Mouse (Mus musculus) cerebellum, postnatal 36 days (tissue): ENCODE data around the gene Stip1.
"Not testable (repeated sequence)": the region's sequence is repeated elsewhere in the genome, so short reads cannot be mapped to it uniquely, and the experiment has no call there.

Experiments used
- DNase-seq, 2 experiments: peaks; one replicate each; pipeline ENCODE4 v3.0.0; 2021 to 2022; ENCODE audit warnings: mixed read lengths in 2 of 2

Gene Stip1

DNA sequence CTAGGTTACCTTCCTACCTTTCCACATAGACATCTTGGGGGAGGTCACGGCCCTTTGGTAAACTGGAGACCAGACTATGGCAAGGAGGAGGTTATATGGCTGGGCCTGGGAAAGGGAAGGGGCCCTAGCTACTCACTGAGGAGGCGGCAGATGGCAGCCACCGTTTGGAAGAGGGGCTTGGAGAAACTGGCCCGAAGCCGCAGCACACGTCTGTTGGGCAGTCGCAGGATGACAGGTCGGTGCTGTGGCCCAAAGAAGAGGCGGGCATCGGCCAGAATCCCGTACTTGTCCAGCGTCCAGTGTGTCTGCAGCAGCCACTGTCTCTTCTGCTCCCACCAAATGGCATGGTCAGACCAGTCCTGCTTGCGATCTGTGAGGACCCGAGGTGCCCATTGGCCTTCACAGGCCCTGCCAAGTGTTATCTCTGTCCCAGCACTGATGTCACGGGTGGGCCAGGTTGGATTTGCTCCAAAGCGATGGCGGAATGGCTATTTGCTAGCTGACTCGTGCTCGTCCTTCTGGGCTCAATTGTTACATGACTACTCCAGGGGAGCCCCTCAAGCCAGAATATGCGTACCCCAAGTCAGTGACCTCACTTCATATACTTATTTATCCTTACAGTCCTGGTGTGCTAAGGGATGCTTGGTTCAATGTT is 25.2 kb downstream of the Stip1 start:
- no peak for DNase-seq

GRCm38 (mm10) chr19:7013984-7014383 is 25.8 kb downstream of the Stip1 start:
- no peak for DNase-seq

DNA sequence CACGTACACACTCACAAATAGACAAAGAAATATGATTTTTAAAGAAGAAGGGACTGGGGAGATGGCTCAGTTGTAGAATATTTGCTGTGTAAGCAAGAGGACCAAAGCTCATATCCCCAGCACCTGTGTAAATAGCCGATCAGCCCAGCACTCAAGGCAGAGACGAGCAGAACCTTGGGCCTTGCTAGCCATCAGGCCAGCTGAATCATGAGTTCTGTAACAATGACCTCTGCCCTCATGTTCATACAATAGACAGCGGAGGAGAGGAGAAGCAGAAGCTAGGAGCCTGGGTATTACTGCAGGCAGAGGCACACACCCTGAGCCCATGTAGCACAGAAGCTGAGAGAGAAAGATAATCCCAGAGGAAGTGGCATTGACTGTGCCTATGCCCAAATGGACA is 27.3 kb downstream of the Stip1 start:
- no peak for DNase-seq

DNA sequence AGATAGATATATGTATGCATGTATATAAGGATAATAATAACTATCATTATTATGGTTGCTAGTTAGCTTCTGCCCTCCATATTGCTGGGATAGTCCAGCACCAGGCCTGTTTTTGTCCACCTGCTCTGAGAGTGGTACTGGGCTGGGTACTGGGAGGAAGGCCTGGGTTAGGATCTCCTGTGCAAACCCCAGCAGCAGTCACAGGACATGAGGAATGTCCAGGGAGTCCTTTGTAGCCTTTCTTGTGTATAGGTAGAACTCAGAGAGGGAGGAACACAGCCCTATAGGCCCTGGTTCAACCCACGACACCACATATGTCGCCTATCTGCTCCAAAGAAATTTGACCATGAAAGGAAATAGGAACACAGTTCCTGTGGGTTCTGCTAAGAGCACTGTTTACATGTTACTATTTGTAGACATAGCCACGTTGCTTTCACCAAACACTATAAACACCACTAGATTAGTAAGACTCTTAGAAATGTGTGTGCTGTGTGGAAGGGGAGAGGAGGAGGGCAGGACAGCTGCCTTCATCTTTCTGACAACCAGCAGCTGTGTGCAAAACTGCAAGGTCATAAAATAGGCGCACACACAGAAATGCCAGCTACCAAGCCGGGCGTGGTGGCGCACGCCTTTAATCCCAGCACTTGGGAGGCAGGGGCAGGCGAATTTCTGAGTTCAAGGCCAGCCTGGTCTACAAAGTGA is 32.7 kb downstream of the Stip1 start:
- DNase-seq = no peak

DNA sequence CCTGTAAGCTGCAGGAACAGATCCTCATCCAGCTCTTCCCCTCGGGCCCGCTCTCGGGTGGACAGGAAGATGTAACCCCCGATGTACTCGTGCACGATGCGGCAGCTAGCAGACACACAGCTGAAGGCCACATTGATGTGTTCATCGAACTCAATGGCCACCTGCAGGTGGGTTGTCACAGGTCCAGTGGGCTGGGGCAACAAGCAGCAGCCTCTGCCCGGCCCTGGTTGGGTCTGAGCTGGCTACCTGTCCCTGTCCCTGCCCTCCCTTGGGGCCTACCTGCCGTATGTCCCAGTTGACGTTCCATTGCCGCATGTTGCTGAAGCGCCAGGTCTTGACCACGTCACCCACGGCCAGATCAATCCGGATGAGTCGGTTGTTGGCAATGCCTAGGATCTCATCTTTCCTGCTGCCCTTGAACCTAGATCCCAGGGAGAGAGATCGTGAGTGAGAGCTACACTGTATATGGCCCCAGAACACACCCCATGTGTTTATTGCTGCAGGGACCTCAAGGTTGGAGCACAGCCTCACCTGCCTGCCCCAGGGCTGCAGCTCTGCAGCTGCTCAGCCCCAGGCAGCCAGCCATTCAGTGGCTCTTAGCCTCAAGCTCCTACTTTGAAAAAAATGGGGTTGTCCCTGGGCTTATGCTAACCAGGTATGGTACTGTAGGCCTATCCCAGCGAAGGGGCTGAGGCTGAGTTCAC is 40.3 kb downstream of the Stip1 start:
- DNase-seq = no peak

GRCm38 (mm10) chr19:6997721-6998290 is 42.0 kb downstream of the Stip1 start:
- no peak for DNase-seq

DNA sequence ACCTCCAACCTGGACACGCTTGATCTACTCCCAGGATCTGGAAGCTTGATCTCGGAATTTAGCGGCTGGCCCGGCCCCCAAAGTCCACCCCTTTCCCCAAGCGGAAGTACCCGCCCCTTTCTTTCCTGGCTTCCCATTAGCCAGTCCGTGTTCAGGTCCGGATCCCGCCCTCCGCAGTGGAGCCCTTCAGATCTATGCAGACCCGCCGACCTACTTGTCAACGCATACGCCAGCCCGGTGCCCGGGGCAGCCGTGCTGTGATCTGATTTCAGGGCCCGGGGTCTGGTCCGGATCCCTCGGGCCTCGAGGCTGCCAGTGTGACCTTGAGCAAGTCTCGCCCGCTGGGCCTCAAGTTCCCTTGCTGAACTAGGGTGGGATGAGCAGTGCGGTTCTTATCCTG is 43.8 kb downstream of the Stip1 start, which contains the start of the genes Nudt22 and Trpt1:
Gene Nudt22 (minus strand): TSS at position 112 of the 400 bp plus-strand sequence.
Gene Trpt1 (plus strand): TSS at position 126 of the 400 bp plus-strand sequence.
- peak; percentile 85 to 87 for DNase-seq

DNA sequence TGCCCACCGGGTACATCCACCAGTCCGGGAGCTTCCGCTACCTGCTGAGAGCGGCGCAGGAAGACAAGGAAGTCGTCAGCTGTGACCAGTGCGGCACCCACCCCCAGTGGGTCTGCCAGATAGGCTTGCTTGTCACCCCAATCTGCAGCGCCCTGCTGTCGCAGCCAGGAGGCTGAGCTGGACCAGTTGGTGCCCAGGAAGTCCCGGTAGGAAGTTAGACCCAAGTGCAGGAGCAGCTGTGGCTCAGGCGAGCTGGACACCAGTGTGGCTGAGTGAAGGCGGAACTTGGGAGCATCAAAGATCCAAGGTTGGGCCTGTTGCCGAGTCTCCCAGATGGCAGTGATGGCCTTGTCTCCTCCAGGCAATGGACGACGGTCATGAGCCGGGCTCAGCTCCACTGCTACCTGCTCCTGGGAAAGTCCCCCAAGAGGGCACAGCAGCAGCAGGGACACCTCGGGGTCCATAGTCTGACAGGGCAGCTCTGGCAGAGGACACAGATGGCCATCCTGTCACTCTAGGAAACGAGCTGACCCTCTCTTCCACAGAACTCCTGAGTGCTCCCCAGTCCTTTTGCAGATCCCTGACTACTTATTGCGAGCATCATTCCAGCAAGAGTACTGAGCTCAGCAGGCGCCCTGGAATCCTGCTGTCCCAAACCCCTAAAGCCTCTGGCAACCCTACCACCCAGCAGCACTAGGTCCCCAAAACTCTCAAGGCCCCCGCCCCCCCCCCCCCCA is 44.3 kb downstream of the Stip1 start:
- DNase-seq = peak; percentile 59 to 60

GRCm38 (mm10) chr19:6994489-6994888 is 45.3 kb downstream of the Stip1 start:
- DNase-seq = no peak

DNA sequence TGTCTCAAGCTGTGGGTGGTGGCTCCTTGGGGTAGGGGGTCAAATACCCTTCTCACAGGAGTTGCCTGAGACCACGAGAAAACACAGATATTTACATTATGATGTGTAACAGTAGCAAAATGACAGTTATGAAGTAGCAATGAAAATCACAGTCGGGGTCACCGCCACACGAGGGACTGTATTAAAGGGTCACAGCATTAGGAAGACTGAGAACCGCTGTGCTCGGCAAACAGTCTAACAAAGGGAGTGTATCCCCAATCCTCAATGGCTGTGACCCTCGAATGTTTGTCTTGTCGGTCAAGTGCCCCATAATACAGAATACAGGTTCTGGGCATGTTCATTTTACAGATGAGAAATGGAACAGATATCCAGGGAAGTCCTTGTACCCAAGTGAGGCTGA is 45.8 kb downstream of the Stip1 start:
- DNase-seq = no peak

DNA sequence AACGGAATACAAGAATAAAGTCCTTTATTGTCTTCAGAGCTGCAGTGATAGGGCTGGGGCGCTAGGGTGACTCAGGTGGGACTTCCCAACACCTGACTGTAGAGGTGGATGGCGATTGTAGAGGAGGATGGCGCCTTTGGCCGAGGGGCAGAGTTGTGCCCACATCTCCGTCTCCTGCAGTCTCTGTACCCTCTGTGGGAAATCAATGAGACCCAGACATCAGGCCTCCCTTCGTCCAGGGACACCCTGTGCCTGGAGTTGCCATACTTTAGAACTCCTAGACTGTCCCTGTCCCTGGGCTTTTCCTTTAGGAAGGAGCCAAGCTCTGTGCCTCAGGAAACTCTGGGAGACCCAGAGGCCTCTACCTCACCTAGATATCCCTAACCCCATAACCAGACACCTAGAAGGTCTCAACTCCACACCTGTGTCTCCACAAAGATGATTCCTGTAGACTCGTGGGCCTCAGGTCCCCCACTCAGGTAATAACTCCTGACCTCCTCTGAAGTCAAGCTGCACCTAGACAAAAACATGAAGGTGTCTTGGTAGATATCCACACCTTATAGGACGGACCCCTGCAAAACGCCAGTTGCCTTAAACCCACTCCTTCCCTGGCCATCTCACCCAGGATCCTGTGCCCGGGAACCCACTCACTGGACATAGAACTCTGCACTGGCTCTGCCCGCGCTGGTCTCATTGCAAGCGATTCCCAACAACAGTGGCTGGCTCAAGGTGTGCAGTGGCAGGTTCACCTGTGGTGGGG is 46.6 kb downstream of the Stip1 start:
- DNase-seq = no peak

DNA sequence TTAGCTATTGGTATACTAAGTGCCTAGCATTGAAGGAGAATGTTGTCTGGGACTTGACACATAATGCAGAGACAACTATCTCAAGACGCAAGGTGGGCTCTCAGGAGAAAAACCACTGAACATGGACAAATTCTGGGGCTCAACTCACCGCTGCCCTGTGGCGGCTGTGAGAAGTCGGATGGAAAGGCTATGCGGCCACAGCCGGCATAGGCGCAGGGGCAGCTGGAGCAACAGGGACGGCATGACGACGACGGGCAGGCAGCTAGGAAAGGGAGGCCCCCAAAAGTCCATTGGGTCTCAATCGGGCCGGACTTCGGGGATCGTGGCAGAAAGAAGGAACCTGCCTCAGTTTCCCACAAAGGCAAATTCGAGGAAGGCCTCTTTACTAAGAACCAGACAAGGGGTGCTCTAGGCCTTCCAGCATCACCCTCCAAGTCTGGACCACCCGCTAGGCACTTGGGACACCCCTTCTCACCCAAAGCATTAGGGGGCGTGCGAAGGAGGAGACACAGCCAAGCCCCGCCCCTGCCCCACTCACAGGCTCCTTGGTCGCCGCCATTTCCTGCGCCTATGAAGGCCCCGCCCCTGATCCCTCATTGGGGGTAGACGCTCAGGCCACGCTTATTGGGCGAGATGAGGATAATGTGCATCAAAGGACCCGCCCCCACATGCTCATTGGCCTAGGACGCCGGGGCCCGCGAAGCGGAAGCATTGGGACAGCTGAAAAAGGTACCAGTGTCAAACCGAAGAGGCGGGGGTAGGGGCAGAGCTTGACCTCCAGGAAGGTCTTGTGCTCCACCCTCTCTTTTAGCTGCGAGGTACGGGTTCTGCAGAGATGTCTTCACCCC is 47.5 kb downstream of the Stip1 start, which contains the start of gene Dnajc4:
Gene Dnajc4 (minus strand): TSS at position 562 of the 848 bp plus-strand sequence.
- DNase-seq = peak; percentile 91 to 95

DNA sequence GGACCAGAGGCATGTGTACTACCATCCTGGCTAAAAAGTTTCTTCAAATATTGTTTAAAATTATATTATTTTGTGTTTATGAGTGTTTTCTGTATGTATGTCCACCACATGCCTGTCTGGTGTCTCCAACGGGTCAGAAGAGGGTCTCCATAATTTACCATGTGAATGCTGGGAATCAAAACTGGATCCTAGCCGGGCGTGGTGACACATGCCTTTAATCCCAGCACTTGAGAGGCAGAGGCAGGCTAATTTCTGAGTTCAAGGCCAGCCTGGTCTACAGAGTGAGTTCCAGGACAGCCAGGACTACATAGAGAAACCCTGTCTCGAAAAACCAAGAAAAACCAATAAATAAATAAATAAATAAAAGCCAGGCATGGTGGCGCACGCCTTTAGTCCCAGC is 48.6 kb downstream of the Stip1 start:
- not testable (repeated sequence) for DNase-seq

DNA sequence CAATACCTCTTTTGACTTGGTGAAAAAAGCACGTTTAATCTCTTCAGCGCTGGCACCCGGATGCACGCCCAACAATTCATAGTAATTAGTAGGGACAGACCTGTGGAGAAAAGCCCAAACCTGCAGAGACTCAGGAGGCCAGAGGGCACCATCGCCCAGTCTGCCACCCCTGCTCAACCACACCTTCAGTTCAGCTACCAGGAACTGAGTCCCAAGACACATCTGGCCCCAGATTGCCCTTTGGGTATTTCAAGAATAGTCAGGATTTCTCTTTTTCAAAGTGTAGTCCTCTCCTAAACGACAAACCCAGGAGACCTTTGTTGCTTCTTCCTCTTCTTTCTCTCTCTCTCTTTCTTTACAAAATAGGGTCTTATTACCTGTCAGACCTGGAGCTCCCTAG is 49.1 kb downstream of the Stip1 start:
- no peak for DNase-seq

DNA sequence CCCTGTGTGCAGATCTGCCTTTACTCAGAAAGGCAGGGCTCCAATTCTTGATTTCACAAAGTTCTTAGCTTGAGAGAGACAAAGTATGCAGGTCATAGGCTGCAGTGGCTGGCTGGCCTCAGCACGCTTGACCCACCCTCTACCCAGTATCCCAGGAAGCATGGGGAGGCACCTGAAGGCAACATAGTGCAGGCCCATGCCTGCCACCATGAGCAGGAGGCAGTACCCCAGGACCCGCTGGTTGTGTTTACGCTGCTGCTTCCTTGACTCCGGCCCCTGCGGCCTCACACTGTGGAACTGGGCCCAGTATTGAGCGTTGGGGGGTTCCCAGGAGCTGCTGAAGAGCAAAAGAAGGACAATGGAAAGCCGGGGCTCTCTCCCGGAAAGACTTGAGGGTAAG is 50.5 kb downstream of the Stip1 start:
- no peak for DNase-seq

- DNase-seq = no peak
These were observed 51.9 kb downstream of the Stip1 start for GRCm38 (mm10) chr19:6987904-6988285.

DNA sequence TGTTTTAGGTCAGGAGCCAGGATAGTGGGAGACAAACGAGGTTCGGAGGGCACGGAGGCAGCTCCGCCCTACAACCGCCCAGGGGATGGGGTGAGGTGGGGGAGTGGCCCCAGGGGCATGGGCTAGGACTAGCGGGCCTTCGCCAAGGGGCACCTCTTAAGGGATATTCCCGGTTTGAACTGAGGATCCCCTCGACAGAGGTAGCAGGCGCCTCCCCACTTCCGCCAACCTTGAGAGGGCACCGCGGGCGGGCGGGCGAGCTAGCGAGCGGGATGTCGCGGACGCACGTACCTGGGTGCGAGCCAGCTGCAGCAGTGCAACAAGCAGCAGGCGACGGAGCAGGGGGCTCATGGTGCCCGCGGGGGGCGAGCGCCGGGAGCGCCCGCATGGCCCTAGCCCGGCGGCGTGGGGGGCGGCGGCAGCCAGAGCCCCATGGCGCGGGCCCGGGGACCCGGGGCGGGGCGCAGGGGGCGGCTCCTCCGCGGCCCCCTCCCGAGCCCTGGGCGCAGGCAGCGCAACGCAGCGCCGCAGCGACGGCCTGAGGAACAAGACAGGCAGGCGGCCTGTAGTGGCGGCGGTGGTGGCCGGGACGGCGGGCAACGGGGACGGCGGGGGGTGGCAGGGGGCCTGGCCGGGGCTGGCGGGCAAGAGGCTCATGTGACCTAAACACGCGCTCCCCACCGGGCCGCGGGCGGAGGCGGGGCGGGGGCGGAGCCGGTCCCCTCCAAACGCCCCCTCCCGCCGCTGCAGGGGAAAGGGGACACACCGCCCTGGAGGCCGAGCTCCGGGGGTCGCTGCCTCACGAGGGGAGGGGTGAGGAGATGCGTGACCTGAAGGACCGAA is 52.5 kb downstream of the Stip1 start, which contains the start of gene Vegfb:
Gene Vegfb (minus strand): TSS at position 591 of the 843 bp plus-strand sequence.
- DNase-seq = peak; percentile 66 to 75

DNA sequence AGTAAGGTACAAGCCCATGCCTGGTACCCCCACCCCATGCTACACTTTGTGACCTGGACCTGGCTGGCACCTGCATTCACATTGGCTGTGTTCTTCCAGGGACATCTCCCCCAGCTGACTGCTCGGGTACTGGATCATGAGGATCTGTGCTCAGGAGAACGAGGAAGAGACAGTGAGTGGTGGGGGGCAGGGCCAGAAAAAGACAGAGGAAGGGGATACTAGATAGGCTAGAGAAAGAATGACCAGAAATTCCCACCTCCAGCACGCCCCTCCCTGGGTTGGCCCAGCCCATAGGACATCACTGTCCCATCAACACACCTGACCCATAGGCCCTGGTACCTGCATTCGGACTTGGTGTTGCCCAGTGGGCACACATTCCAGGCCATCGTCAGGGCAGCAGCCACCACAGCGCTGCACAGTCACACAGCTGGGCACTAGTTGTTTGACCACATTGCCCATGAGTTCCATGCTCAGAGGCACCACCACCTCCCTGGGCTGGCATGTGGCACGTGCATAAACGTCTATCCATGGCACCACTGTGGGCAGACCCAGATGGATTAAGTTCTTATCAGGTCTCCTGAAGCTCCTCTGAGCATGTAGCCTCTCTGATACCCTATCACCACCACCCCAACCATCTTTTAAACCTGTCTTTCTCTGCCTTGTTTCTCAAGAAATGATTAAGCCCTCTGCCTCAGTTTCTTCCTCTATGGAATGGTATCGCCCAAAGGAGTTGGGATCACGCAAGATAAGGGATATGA is 53.6 kb downstream of the Stip1 start:
- no peak for DNase-seq

- DNase-seq = no peak
These were observed 54.5 kb downstream of the Stip1 start for GRCm38 (mm10) chr19:6985300-6985699.
